Mouse (Mus musculus): ENCODE measurements around the gene Cdkn1a. TPM values are rescaled to one million over a fixed set of nuclear protein-coding genes. Genes with fewer than 3 reads are reported as not detected.

The Cdkn1a gene
- polyA plus RNA-seq, 1 experiment: 7.6 TPM

DNA sequence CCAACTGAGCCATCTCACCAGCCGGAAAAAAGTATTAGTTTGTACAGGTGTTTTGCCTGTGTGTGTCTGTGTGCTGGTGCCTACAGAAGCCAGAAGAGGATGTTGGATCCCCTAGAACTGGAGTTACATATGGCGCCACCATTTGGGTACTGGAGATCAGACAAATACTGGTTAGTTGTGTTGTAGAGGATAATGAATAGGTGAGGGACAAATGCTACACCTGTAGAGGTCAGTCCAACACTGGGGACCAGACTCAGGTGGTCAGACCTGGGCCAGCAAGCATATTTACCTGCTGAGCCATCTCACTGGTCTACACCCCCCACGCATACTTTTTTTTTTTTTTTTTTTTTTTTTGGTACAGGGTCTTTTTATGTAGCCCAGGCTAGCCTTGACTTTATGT is 43.9 kb upstream of the Cdkn1a start:
- TF ChIP-seq CTCF (IDR thresholded peaks at IDR 0.05; ENCODE audit: extremely low read depth, insufficient read depth, insufficient read length, insufficient replicate concordance) (no peak), POLR2A (IDR thresholded peaks at IDR 0.05; ENCODE audit: low read depth, low read length) (no peak)
- no peak for DNase-seq (ENCODE audit: low read depth in 1 of 2, low spot score in 2 of 2)
- H3K4me3 ChIP-seq (ENCODE audit: extremely low read depth, insufficient read depth, insufficient read length): no peak overlapping the region
- WGBS: 99% methylated on average over 3 of the region's 3 CpGs
- H3K27ac ChIP-seq (ENCODE audit: insufficient read depth, low read length): no peak overlapping the region
- peaks cover 25% of the 10 kb centered on the region for H3K36me3 ChIP-seq (ENCODE audit: control insufficient read depth, insufficient read depth, low read length)
- H3K4me1 ChIP-seq (ENCODE audit: control insufficient read depth, insufficient read depth, insufficient read length): no peaks in the 10 kb centered on the region
- no peaks in the 10 kb centered on the region for H3K27me3 ChIP-seq (ENCODE audit: control insufficient read depth, insufficient read depth, low read length)

DNA sequence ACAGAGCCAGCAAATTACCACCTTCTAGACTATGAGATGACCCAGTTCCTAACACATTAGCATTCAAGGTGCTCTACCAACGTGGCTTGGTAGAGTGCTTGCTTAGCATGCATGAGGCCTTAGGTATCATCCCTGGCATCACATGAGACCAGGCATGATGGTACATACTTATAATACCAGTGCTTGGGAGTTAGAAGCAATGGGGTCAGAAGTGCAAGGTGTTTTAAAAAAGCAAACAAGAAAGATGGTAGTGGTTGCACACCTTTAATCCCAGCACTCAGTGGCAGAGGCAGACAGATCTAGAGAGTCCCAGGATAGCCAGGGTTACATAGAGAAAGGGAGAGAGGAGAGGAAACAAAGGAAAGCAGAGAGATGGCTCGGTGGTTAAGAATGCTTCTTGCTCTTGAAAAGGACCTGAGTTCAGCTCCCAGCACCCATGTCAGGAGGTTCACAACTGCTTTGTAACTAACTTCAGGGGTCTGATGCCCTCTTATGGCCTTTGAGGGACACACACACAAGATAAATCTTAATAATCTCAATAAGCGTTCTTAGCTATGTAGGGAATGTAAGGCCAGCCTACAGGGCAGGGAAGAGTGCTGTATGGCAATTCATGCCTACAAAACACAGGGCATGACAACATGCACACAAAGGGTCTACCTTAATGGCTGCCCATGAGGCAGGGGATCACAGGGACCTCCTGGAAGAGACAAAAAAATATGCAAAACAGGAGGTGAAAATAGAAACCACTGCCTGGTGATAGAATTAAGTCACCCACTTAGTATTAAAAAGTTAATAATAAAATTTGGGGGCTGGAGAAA is 42.9 kb upstream of the Cdkn1a start:
- Histone ChIP-seq H3K4me1 (ENCODE audit: control insufficient read depth, insufficient read depth, insufficient read length) (no peaks in the 10 kb centered on the region), H3K4me3 (ENCODE audit: extremely low read depth, insufficient read depth, insufficient read length) (no peak overlapping the region), H3K36me3 (ENCODE audit: control insufficient read depth, insufficient read depth, low read length) (peaks cover 25% of the 10 kb centered on the region), H3K27me3 (ENCODE audit: control insufficient read depth, insufficient read depth, low read length) (no peaks in the 10 kb centered on the region), H3K27ac (ENCODE audit: insufficient read depth, low read length) (no peak overlapping the region)
- 84% methylated on average over 3 of the region's 3 CpGs for WGBS
- TF ChIP-seq CTCF (IDR thresholded peaks at IDR 0.05; ENCODE audit: extremely low read depth, insufficient read depth, insufficient read length, insufficient replicate concordance) (no peak), POLR2A (IDR thresholded peaks at IDR 0.05; ENCODE audit: low read depth, low read length) (no peak)
- DNase-seq (ENCODE audit: low read depth in 1 of 2, low spot score in 2 of 2): no peak

DNA sequence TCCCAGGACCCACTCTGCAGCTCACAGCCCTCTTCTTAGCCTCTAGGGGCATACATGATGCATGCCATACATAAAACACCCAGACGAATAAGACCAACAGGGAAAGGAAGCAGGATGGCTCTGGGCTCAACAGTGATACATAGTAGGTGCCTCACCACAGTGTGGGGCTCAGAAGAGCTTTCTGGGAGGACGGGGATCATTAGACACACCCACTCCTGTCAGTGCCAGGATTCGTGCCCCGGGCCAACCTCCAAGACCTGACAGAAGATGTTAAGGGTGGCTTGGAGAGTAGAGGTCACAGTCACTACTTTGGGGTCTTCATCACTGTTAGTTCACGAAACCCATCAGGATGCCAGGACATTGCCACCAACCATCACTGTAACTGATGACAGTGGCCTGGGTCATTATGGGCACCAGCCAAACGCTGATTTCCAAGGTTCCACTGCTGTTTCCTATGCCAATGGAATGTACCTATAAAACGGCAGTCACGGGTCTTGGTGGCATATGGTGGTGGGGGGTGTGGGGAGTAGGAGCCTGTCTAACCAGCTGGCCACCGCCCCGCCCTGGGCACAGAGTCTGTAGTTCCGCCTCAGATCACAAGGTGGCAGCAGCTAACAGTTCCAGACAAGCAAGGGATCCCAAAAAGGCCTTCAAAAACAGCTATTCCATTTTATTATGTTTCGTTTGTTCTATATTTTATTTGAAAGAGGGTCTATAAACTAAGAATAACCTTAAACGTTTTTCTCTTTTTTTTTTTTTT is 41.8 kb upstream of the Cdkn1a start:
- no peak overlapping the region for H3K4me3 ChIP-seq (ENCODE audit: extremely low read depth, insufficient read depth, insufficient read length)
- H3K4me1 ChIP-seq (ENCODE audit: control insufficient read depth, insufficient read depth, insufficient read length): no peaks in the 10 kb centered on the region
- peak; percentile 43 to 75 for DNase-seq (ENCODE audit: low read depth in 1 of 2, low spot score in 2 of 2)
- WGBS: 26% methylated on average over 13 of the region's 13 CpGs
- H3K27ac ChIP-seq (ENCODE audit: insufficient read depth, low read length): no peak overlapping the region
- TF ChIP-seq CTCF (IDR thresholded peaks at IDR 0.05; ENCODE audit: extremely low read depth, insufficient read depth, insufficient read length, insufficient replicate concordance) (peak; percentile 86), POLR2A (IDR thresholded peaks at IDR 0.05; ENCODE audit: low read depth, low read length) (no peak)
- peaks cover 20% of the 10 kb centered on the region for H3K36me3 ChIP-seq (ENCODE audit: control insufficient read depth, insufficient read depth, low read length)
- H3K27me3 ChIP-seq (ENCODE audit: control insufficient read depth, insufficient read depth, low read length): no peaks in the 10 kb centered on the region

DNA sequence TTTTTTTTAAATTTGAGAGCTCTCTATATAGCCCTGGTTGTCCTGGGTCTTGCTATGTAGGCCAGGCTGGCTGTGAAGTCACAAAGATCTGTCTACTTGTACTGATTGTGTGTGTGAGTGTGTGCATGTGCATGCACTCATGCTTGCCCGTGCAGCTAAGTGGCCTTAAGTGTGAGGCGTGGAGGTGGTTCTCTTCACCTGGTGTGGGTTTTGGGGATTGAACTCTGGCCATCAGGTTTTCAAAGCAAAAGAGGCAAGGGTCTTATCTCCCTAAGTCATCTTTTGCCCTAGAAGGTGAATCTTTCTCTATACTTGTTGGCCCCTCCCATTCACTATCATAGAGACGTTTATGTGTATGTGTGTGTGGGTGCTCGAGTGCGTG is 41.3 kb upstream of the Cdkn1a start:
- H3K36me3 ChIP-seq (ENCODE audit: control insufficient read depth, insufficient read depth, low read length): peaks cover 16% of the 10 kb centered on the region
- no peaks in the 10 kb centered on the region for H3K4me1 ChIP-seq (ENCODE audit: control insufficient read depth, insufficient read depth, insufficient read length)
- no peak for DNase-seq (ENCODE audit: low read depth in 1 of 2, low spot score in 2 of 2)
- TF ChIP-seq CTCF (IDR thresholded peaks at IDR 0.05; ENCODE audit: extremely low read depth, insufficient read depth, insufficient read length, insufficient replicate concordance): no peak
- no peak for TF ChIP-seq POLR2A (IDR thresholded peaks at IDR 0.05; ENCODE audit: low read depth, low read length)
- no peak overlapping the region for H3K27ac ChIP-seq (ENCODE audit: insufficient read depth, low read length)
- H3K27me3 ChIP-seq (ENCODE audit: control insufficient read depth, insufficient read depth, low read length): no peaks in the 10 kb centered on the region
- H3K4me3 ChIP-seq (ENCODE audit: extremely low read depth, insufficient read depth, insufficient read length): no peak overlapping the region
- WGBS: 67% methylated on average over 5 of the region's 5 CpGs

DNA sequence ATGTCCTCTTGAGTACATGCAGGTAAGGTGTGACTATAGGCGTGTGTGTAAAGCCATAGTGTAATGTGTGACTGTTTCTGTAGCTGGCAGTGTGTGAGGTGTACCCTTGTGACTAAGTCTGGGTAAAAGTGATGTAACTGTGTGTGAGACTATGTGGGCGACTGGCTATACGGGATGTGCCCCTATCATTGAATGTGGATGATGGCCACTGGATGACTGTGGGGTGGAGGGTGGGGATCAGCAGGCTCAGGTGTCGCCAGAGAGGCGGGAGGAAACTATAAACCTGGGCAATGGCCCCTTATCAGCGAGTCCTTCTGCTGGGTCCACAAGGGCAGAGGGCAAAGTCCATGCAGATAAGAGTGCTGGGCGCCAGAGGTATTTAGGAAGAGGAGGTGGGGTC is 40.9 kb upstream of the Cdkn1a start:
- peaks cover 13% of the 10 kb centered on the region for H3K36me3 ChIP-seq (ENCODE audit: control insufficient read depth, insufficient read depth, low read length)
- H3K4me3 ChIP-seq (ENCODE audit: extremely low read depth, insufficient read depth, insufficient read length): no peak overlapping the region
- no peak for DNase-seq (ENCODE audit: low read depth in 1 of 2, low spot score in 2 of 2)
- no peak overlapping the region for H3K27ac ChIP-seq (ENCODE audit: insufficient read depth, low read length)
- no peaks in the 10 kb centered on the region for H3K27me3 ChIP-seq (ENCODE audit: control insufficient read depth, insufficient read depth, low read length)
- WGBS: 85% methylated on average over 7 of the region's 7 CpGs
- no peak for TF ChIP-seq POLR2A (IDR thresholded peaks at IDR 0.05; ENCODE audit: low read depth, low read length)
- TF ChIP-seq CTCF (IDR thresholded peaks at IDR 0.05; ENCODE audit: extremely low read depth, insufficient read depth, insufficient read length, insufficient replicate concordance): no peak
- no peaks in the 10 kb centered on the region for H3K4me1 ChIP-seq (ENCODE audit: control insufficient read depth, insufficient read depth, insufficient read length)

DNA sequence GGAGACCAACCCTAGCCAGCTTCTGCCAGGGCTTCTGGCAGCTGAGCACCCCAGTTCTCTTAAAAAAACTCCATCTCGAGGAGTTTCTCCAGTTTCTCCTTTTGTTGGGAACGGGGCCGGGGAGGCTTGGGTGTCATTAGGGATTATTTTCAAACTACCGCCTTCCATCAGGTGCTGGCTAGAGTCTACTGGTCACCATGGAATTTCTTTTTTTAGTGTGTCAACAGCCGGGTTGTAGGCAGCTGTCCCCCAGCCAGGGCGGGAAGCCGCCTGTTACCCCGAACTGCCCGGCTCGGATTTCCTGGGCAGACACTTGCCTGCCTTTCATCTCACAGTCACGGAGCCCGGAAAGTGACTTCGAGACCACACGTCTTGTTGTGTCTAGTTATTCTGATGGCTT is 40.0 kb upstream of the Cdkn1a start:
- no peak overlapping the region for H3K27ac ChIP-seq (ENCODE audit: insufficient read depth, low read length)
- H3K4me3 ChIP-seq (ENCODE audit: extremely low read depth, insufficient read depth, insufficient read length): no peak overlapping the region
- H3K4me1 ChIP-seq (ENCODE audit: control insufficient read depth, insufficient read depth, insufficient read length): no peaks in the 10 kb centered on the region
- 48% methylated on average over 14 of the region's 14 CpGs for WGBS
- DNase-seq (ENCODE audit: low read depth in 1 of 2, low spot score in 2 of 2): no peak
- no peaks in the 10 kb centered on the region for H3K27me3 ChIP-seq (ENCODE audit: control insufficient read depth, insufficient read depth, low read length)
- H3K36me3 ChIP-seq (ENCODE audit: control insufficient read depth, insufficient read depth, low read length): peaks cover 9% of the 10 kb centered on the region
- TF ChIP-seq CTCF (IDR thresholded peaks at IDR 0.05; ENCODE audit: extremely low read depth, insufficient read depth, insufficient read length, insufficient replicate concordance): no peak
- no peak for TF ChIP-seq POLR2A (IDR thresholded peaks at IDR 0.05; ENCODE audit: low read depth, low read length)

Data from spleen, adult 2 months (tissue).